Mouse (Mus musculus) induced T-regulatory cell, adult 2 months (primary cell): ENCODE results near the gene Dapp1.
A peak's percentile ranks its signal among the peaks of the same experiment; 100 is the strongest.

Experiments
- DNase-seq: peaks from one replicate; pipeline ENCODE4 v3.0.0-alpha.2; 2012; ENCODE audit warnings: low read depth

Dapp1 gene

DNA sequence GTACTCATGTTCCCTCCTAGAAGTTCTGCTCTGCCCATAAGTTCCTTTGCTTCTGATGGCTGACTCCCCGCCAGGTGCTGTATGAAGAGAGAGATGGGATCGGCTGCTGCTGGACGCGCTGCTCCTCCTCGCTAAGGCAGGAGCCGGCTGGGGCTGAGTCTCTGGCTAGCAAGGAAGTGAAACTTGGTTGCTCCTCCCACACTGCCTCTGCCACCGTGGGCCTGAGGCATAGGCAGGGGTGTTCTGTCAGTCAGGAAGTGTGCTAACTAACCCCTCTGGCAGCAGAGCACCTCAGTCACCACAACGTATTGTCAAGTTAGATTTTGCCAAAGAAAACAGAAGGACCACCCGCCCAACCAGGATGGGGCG lies at the start of gene Dapp1:
Gene Dapp1, minus strand, starts transcription at position 164 of the 369 bp plus-strand sequence.
- DNase-seq, result peak; percentile 92

DNA sequence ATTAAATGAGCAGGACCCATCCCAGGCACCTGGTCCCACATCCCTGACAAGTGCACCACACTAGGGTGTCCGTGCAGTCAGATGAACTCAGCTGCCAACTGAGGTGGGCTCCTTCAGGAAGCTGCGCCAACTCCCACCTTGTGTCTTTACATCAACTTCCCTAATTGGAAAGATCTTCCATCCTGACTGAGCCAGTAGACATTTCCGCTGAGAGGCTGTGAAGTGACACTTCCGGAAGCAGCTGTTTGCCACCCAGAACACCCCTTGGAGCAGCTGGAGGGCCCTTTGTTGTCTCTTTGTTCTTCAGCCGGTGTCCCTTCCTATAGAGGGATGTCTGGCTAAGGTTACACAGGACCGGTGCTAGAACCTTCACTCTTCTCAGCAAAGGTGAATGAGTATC lies 49.2 kb upstream of the Dapp1 start:
- no peak for DNase-seq

DNA sequence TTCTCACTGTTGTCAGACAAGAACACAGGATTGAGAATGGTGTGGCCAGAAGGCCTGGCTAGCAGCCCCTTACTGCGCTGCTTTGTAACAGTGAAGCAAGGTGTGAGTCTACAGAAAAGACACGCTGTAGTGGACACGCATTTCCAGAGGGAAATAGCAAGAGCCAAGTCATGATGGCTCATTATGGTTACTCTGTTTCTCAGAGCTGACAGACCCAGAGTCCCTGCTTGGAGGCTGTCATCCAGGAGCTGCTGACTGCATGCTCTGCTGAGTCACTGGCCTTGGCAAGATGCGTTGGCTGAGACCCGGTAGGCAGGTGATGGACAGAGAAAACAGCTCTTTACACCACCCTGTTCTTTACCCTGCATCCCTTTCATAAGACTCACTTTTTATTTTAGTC lies 48.0 kb upstream of the Dapp1 start:
- no peak for DNase-seq

DNA sequence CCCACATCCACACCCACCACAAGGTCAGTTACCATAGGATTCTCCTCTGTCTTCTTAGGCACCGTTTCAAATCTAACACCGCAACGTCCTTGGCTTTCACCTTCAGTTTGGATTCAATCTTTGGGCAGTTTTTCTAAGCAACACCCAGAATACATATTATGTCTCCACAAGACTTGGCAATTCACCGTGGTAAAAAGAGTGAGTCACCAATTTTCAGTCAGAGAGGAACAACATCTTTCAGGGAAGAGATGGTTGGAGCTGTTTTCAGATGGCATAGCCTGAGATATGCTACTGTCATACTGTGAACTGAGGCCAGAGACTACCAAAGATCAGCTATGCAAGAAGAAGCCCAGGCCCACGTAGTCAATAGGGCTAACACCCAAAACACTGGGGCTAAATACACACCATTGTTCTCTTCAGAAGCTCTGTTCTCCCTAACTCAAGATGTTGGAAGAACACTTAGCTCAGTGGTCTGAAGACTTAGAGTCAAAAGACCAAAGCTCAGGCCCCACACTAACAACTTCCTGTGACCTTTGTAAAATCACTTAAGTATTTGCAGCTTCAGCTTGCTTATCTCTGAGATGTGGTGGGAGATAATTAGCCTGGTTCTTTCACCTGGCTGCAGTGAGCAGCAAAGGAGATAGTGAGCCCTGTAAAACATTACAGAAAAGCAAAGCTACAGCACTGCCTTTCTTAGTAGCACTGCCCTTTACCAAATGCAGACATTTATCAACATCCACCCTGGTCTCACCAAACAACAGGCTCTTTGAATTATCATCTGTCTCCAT lies 46.4 kb upstream of the Dapp1 start:
- peak; percentile 50 for DNase-seq

DNA sequence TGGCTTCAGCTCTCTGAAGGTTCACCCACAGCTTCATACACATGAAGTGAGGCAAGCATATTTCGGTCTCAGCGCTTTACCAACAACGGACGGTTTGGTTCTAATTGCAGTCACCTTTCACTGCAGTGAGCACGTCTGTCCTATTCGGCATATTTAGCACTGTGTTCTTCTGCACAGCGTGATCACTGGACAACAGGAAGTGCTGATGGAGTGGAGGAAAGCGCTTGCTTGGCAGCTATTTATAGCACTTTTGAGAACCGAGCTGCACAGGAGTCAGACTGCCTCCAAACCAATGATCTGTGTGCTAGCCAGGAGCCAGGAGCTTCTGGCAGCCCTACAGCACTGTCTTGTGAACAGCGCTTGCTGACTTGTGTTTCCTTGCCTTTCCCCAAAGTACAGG lies 44.9 kb upstream of the Dapp1 start:
- no peak for DNase-seq

DNA sequence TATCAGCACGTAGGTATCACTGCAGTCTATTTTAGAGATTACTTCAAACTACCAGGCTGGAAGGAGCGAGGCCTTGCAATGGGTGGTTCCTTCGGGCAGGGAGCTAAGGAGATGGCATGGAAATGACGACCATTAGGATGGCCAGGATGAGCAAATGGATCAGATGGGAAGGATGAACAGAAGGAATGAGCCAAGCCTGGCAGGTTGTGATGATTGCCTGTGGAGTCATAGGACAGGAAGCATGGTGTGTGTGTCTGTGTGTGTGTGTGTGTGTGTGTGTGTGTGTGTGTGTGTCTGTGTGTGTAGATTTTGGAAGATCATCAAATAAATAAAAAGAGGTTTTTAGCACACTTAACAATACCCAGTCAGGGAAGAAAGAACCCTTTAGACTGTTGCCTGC lies 41.3 kb upstream of the Dapp1 start:
- no peak for DNase-seq

DNA sequence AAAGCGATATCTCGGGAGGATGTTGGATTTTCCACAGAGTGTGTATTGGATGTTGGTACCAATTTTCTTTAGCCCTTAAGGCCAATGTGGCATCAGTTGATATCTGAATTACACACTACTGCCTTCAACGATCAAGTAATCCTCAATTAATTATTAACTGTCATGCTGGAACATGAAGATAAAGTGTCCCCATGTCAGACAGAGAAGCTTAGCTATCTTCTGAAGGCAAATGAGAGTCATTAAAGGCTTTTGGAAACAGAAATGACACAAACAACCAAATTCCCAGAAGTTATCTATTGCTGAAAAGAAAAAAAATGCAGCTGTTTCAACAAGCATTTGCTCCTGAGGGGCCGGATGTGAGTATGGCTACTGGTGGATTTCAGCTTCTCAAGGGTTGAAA lies 40.7 kb upstream of the Dapp1 start:
- DNase-seq, result no peak

DNA sequence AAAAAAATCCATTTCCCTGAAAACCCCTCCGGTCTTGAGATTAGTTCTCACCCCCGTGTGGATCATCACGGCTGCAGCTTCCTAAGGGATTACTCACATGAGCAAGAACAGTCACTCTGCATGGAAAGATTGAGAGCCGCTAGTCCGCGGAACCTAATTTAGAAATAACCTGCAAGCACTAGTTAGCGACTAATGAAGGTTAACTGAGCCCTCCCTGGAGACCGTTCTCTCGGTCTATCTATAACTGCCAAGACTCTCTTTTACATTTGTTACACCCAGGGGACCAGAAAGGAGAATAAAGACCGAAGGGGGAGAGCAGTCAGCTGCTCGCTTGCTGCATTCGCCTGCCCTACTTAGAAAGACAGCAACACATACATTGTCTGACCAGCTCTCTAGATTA lies 35.5 kb upstream of the Dapp1 start:
- no peak for DNase-seq

DNA sequence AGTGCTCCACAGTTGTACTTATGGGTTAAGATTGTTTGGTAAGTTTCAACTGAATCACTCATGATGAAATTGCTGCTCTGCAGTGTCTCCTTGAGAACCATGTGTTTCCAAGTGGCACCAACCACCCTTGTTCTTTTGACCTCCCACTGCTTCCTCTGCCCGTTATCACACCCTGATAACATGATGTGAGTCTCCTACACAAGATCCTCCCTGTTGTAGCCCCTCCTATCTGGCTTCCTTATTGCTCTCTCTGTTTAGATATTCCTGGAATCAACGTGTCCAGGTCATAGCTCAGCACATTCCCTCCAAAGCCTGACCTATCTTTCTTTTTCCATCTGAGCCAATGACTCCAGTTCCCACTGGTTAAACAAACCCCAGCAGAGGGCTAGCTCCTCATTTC lies 33.4 kb upstream of the Dapp1 start:
- DNase-seq, result no peak

DNA sequence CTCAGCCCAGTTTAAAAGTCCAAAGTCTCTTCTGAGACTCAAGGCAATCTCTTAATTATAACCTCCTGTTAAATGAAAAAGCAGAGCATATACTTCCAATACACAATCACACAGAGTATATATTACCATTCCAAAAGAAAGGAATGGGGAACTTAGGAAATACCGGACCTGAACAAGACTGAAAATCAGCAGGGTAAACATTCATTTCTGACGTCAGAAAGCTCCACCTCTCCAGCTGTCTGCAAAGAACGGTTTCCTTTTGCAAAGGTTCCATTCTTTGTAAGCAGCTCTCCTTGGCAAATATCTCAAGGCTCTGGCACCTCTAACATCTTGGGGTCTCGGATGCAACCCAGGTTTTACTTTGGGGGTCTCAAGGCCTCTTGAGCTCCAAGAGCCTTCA lies 31.0 kb upstream of the Dapp1 start:
- peak; percentile 36 for DNase-seq

DNA sequence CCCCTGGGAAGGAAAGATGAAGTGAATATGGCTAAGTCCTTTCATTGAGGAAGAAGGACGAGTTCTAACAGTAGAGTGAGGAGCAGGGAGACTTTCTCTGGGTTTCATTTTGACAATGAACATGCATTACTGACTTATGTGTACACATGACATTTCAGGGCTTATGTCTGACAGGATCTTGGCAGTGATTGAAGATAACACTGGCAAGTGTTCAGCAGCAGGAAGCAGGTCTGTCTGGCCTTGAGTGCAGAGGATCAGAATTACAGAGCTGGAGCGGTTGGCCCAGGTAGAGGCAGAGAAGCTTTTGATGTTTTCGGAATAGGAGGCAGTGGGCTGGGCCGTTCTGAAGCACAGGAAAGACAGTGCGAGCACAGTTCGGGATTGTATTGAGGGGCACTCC lies 26.8 kb upstream of the Dapp1 start:
- DNase-seq, result peak; percentile 62

DNA sequence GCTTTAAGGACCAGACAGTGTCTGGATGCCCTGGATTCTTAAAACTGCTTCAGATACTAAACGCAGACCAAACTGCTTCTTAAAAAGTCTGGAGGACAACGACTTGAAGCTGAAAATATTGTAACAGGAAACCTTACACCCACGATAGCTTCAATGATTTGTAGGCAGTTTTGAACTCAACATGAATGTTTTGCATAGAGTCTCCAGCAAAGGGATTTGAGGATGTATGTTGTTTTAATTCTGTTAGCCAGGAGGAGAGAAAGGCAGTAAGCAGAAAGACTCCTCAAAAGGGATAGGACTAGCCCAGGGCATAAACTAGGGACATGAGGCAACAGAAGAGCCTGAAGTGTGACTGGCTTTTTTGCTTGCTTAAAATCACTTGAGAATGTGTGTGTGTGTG lies 25.6 kb upstream of the Dapp1 start:
- DNase-seq, result peak; percentile 36

DNA sequence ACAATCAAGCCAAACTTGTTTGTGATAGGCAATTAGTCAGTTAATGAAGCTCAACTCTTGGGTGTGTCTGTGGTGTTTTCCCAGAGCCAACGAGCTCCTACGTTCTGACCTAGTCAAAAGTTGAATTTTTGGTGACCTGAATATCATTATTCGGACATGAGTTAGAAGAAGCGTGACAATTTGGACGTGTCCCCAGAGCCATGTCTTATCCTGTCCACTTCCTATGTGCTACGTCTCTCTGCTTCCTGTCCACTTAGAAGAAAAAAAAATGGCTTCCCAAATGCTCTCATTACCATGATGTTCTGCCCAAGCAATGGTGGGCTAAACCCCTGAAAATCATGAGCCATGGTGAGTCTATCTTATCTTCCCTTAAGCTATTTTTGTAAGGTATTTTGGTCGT lies 21.9 kb upstream of the Dapp1 start:
- no peak for DNase-seq

DNA sequence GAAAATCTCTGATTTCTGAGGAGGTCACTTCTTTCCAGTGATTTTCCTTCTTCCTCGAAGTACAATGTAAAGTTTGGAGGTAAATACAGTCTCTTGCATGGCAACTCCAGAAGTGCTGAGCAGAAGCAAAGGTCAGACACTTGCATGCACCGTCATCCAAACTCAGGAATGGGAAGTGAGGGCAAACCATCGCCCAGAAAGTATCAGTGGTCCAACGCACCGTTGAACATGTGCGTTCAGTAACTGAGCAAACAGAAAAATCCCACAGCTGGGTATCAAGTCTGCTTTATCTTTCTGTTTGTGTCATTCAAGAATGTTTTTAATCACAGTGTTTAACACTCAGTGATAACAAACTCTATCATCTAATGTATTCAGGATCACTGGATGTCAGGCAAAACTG lies 21.2 kb upstream of the Dapp1 start:
- peak; percentile 26 for DNase-seq

DNA sequence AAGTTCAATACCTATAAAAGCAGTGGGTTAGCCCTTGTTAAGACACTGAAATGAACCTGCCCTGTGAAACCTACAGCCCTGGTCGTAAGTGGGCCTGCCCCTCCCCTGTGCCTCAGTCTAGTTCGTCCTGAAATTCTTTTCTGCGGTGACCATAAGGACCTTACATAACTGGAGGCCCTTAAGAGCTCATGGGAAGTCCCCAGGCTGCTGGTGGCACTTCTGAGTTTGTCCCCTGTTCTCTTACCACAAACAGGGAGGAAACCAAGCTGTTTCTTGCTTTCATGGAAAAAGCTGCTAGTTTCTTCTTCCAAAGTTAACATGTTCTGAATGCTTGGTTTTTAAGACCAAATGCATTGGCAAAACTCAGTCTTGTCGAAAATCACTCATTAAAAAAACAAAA lies 20.5 kb upstream of the Dapp1 start:
- DNase-seq, result peak; percentile 60

DNA sequence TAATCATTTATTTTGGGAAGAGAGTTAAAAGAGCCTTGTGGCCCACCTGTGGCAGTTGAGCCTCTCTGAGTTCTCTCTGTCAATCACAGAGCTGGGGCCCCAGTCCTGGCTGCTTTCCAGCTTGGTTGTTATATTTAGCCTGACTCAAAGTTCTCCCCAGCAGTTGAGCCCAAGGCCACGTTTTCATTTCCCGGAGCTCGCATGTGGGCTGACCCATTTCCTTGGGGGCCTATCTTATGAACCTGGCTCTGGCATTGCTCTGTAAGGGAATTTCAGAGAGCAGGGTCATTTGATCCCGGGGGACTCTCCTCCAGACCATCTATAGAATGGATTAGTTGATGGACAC lies 19.4 kb upstream of the Dapp1 start:
- DNase-seq, result peak; percentile 33

DNA sequence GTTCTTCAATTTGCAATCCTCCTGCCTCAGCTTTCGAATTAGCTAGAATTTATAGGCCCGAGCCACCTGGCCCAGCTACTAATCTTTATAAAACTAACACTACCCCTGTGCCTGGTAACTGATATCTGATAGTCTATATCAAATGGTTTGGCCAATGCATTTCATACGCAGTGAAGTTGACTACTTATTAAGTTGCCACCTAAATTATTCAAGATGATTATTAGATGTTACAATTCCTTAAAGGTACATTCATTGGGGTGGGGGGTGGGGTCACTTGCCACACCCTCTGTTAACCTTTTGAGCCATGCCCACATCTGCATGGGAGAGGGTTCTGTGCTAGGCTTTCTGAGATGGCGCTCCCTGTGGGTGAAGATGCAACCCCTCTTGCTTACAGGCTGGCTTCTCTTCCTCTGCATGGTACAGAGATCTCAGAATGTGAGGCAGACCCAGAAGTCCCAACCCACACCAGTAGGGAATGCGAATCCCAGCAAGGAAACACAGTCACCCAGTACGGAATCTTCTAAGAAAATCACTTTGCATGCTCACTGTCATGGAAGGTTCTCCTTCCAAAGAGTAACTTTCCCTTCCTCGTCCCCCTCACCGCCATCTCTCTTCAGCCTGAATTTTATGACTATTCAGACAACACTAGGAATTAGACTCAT lies 18.8 kb upstream of the Dapp1 start:
- DNase-seq, result peak; percentile 29

DNA sequence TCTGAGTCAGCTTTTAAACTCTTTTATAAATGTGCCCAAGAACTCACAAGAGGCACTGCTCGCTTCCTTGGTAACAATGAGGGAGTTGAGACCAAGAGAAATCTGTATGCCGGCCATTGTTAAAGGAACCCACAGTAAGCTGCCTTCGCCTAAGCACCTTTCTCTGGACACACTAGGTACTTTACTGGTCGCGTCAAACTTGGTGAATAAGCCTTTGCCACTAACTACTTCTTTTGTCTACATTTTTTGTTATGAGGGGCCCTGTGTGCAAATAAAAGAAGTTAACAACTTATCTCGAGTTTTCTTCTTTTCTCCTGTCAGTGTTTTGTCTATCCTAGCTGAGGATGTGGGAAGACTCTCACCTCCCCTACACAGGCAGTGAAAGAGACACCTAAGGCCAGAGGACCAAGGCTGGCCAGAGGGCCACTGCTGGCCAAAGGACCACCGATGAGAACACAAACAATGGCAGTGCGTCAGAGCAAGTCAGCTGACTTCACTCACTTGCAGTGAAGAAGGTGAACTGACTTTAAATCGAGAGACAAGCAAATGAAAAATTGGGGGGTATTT lies 18.0 kb upstream of the Dapp1 start:
- no peak for DNase-seq

DNA sequence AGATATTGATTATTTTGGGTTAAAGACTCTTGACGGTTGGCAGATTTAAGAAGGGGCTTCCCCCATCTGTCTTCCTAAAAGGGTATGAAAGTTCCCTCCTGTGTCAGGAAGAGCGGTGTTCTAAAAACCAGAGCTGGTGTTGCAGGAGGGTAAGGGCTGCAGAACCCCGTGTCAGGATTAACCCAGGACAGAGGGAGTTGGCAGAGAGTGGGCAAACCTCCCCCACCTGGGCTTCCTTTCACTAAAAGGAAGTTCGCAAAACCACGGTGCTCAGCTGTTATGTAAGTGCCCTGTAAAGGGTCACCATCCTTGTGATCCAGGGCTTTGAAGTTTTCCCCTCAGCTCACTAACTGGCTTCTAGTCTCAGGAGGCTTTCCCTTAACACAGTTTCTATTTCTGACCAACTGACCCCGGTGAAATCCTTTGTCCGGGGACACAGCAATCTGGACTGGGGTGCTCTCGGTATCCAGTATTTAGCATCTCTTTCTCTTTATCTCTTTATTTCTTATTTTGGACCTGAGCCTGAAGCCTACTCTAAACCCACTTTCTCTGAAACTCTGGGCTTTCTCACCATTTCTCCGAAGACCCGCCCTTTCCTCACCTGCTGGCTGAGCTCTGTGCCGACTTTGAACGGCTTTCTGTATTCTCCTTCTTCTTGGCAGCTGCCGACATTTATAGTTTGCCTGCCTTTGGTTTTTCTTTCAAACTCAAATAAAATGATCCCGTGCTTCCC lies 17.3 kb upstream of the Dapp1 start:
- peak; percentile 66 for DNase-seq

DNA sequence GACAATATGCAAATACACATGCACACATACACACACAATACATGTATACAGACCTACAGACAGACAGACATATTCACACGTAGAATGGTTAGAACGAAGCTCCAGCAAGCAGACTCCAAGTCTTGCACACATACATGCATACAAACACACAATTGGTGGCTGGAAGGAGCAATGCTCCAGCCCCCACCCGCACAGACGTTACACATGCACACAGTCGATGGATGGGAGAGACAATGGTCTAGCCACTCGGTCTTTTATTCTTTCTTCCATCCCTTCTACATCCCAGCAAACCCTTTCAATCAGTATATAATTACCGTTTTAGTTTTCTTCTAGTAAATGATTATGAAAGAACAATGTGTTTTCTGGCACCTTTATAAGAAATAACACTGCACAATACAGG lies 14.1 kb upstream of the Dapp1 start:
- no peak for DNase-seq

DNA sequence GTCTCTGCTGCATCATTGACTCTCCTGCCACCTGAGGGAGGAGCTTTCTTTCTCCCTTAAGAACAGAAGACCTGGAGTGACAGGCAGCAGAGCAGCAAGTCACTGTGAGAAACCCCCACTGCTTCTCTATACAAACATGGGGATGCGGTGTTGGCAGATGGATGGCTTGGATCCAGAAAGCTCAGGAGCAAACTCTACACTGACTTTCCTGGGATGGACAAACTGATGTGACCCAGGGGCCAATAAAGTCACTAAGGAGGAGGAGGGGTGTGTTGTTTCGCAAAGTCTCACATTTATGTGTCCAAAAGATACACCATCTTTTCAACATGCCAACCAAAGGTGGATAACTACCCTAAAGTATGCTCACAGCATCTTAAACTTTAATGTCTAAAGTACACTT lies 12.9 kb upstream of the Dapp1 start:
- no peak for DNase-seq

DNA sequence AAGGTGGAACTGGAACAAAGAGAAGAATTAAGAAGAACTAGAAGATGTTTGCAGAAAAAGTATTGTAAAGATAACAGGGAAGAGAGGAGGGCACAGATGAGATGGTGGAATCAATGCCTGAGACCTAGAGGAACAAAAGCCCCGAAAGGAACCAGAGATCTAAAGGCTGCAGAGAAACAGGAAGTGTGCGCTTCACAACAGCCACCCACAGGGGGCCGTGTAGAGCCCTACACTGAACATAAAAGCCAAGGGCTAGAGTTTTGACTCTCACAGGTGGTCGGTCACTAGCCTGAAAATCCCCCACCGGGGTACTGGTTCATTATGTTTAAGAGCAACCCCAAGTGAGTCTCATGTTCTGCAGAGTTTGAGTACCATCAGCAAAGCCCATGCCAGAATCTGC lies 11.0 kb upstream of the Dapp1 start:
- DNase-seq, result peak; percentile 76

DNA sequence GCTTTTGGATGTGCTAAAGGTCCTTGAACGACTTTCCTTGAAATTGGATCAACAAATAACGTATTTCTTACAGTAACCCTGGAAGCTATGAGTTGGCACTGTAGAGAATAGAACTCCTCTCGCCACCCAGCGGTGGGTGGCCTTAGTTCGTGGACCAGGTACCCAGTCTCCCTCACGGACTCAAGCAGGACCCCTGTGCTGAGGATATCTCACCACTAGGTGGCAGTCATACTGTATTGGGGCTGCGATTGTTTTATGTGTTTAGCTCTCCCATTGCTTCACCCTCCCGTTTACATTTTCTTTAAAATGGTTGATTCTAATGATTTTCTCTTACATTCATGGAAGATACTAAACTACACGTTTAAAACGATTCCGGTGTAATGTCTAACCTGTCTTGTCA lies 9.8 kb upstream of the Dapp1 start:
- DNase-seq, result peak; percentile 96
